Mouse (Mus musculus) midbrain, embryonic 14.5 days (tissue): Measurements from ENCODE around the gene Sds. TPM values are rescaled to one million over a fixed set of nuclear protein-coding genes. Genes with fewer than 3 reads are reported as not detected.

ENCODE experiments used
- ATAC-seq: fragments of 200-750 bp; cut with Nextera tagmentation; 2 replicates; pipeline ENCODE4 v1.8.0; 2017; ENCODE audit warnings: moderate number of reproducible peaks, moderate library complexity; ENCODE audit not compliant: low FRiP score, low TSS enrichment
- DNase-seq: peaks from one replicate; pipeline ENCODE4 v3.0.0-alpha.2; 2015
- H3K27ac ChIP-seq: fragments of 300-500 bp; sonication (generic); replicated peaks from 2 replicates; pipeline ENCODE4 v1.5.1; 2014; ENCODE audit warnings: mild to moderate bottlenecking, low read depth, low read length, moderate library complexity
- H3K27me3 ChIP-seq: fragments of 300-500 bp; sonication (generic); 2 replicates; pipeline ENCODE4 v1.6.1; 2014; ENCODE audit warnings: low read length, control low read depth, mixed read lengths; ENCODE audit not compliant: control insufficient read depth, insufficient read depth
- H3K36me3 ChIP-seq: fragments of 300-500 bp; sonication (generic); 2 replicates; pipeline ENCODE4 v1.6.1; 2014; ENCODE audit warnings: low read length, control low read depth; ENCODE audit not compliant: control insufficient read depth, insufficient read depth
- H3K4me1 ChIP-seq: fragments of 300-500 bp; sonication (generic); 2 replicates; pipeline ENCODE4 v1.6.1; 2014; ENCODE audit warnings: mild to moderate bottlenecking, antibody characterized with exemption, low read length, control low read depth; ENCODE audit not compliant: control insufficient read depth, insufficient read depth
- H3K4me2 ChIP-seq: fragments of 300-500 bp; sonication (generic); 2 replicates; pipeline ENCODE4 v1.6.1; 2014; ENCODE audit warnings: mild to moderate bottlenecking, low read length, moderate library complexity
- H3K4me3 ChIP-seq: fragments of 300-500 bp; sonication (generic); replicated peaks from 2 replicates; pipeline ENCODE4 v1.5.1; 2014; ENCODE audit warnings: low read depth, low read length
- H3K9ac ChIP-seq: fragments of 300-500 bp; sonication (generic); replicated peaks from 2 replicates; pipeline ENCODE4 v1.6.1; 2014; ENCODE audit warnings: mild to moderate bottlenecking, low read length, moderate library complexity
- H3K9me3 ChIP-seq: fragments of 300-500 bp; sonication (generic); 2 replicates; pipeline ENCODE4 v1.6.1; 2016; ENCODE audit warnings: low read length, control low read depth, mixed read lengths; ENCODE audit not compliant: control insufficient read depth
- WGBS: fragments of 180-500 bp; shearing (Covaris S2); extraction: QIAGEN DNeasy Blood & Tissue Kit; methylation state at CpG from one replicate; pipeline ENCODE4 v1.1.7; 2014; 5-methylcytosine and 5-hydroxymethylcytosine counted together
- polyA plus RNA-seq: library from polyadenylated mRNA; unstranded; fragments of >200 nt; fragmentation: Nextera tagmentation; extraction: Ambion mirVana; gene quantifications from 2 replicates; pipeline ENCODE4 v1.2.1, GENCODE M21; 2014

Gene Sds
- polyA plus RNA-seq, 1 experiment from 2014 or later = 0.55 TPM

- WGBS = 95% methylated on average over 2 of the region's 2 CpGs
- no peak overlapping the region for H3K4me2 ChIP-seq
- no peaks in the 10 kb centered on the region for H3K27me3 ChIP-seq
- no peak overlapping the region for H3K27ac ChIP-seq
- no peaks in the 10 kb centered on the region for H3K36me3 ChIP-seq
- no peaks in the 10 kb centered on the region for H3K9me3 ChIP-seq
- no peak overlapping the region for H3K4me3 ChIP-seq
- no peak for DNase-seq
- H3K9ac ChIP-seq = no peak overlapping the region
- ATAC-seq = no peak
- H3K4me1 ChIP-seq = no peaks in the 10 kb centered on the region
Measured at GRCm38 (mm10) chr5:120524736-120525135, 48.4 kb downstream of the Sds start.

- no peaks in the 10 kb centered on the region for H3K36me3 ChIP-seq
- no peak overlapping the region for H3K4me2 ChIP-seq
- no peak overlapping the region for H3K9ac ChIP-seq
- DNase-seq = no peak
- H3K4me1 ChIP-seq = no peaks in the 10 kb centered on the region
- no peak for ATAC-seq
- no peaks in the 10 kb centered on the region for H3K27me3 ChIP-seq
- WGBS = 42% methylated on average over 5 of the region's 5 CpGs
- no peaks in the 10 kb centered on the region for H3K9me3 ChIP-seq
- H3K4me3 ChIP-seq = no peak overlapping the region
- H3K27ac ChIP-seq = no peak overlapping the region
Measured at GRCm38 (mm10) chr5:120525737-120526136, 49.4 kb downstream of the Sds start.

GRCm38 (mm10) chr5:120526311-120526710 is 50.0 kb downstream of the Sds start:
- Histone ChIP-seq H3K27me3 (no peaks in the 10 kb centered on the region), H3K4me1 (no peaks in the 10 kb centered on the region), H3K4me3 (no peak overlapping the region), H3K4me2 (no peak overlapping the region), H3K9ac (no peak overlapping the region), H3K27ac (no peak overlapping the region), H3K36me3 (no peaks in the 10 kb centered on the region), H3K9me3 (no peaks in the 10 kb centered on the region)
- ATAC-seq (no peak), DNase-seq (no peak)
- WGBS = 86% methylated on average over 11 of the region's 11 CpGs

- WGBS = 93% methylated on average over 19 of the region's 20 CpGs
- H3K9ac ChIP-seq = no peak overlapping the region
- H3K4me2 ChIP-seq = no peak overlapping the region
- no peak for DNase-seq
- H3K4me3 ChIP-seq = no peak overlapping the region
- no peaks in the 10 kb centered on the region for H3K36me3 ChIP-seq
- no peaks in the 10 kb centered on the region for H3K27me3 ChIP-seq
- H3K9me3 ChIP-seq = no peaks in the 10 kb centered on the region
- H3K4me1 ChIP-seq = no peaks in the 10 kb centered on the region
- no peak for ATAC-seq
- no peak overlapping the region for H3K27ac ChIP-seq
Measured at GRCm38 (mm10) chr5:120527296-120527964, 51.1 kb downstream of the Sds start.

GRCm38 (mm10) chr5:120531631-120532030 is 55.3 kb downstream of the Sds start:
- 88% methylated on average over 8 of the region's 8 CpGs for WGBS
- H3K4me3 ChIP-seq = no peak overlapping the region
- no peaks in the 10 kb centered on the region for H3K36me3 ChIP-seq
- H3K9me3 ChIP-seq = no peaks in the 10 kb centered on the region
- no peak overlapping the region for H3K4me2 ChIP-seq
- DNase-seq (no peak), ATAC-seq (no peak)
- H3K27ac ChIP-seq = no peak overlapping the region
- no peaks in the 10 kb centered on the region for H3K27me3 ChIP-seq
- H3K9ac ChIP-seq = no peak overlapping the region
- 0 out of 2 replicates have a peak, but pooled peaks cover 5% of the 10 kb centered on the region for H3K4me1 ChIP-seq

Other genes starting within 250 kb of the Sds start
- 34.1 and 44.9 TPM in 2 replicates for gene Lhx5, start 44.8 kb upstream of the Sds start, polyA plus RNA-seq
- 6.0 TPM in 2 replicates for gene Sdsl, start 3.7 kb upstream of the Sds start, polyA plus RNA-seq
- gene Plbd2, start 27.1 kb downstream of the Sds start, polyA plus RNA-seq = 24.7 and 26.1 TPM in 2 replicates
- 0.85 and 1.5 TPM in 2 replicates for gene Slc8b1, start 34.6 kb downstream of the Sds start, polyA plus RNA-seq
- gene Tpcn1, start 112.1 kb downstream of the Sds start, polyA plus RNA-seq = 10.4 and 12.2 TPM in 2 replicates
- gene Iqcd, start 112.5 kb downstream of the Sds start, polyA plus RNA-seq = 1.4 and 1.7 TPM in 2 replicates
- 20.6 and 25.5 TPM in 2 replicates for gene Rita1, start 136.1 kb downstream of the Sds start, polyA plus RNA-seq
- gene Ddx54, start 136.2 kb downstream of the Sds start, polyA plus RNA-seq = 29.4 and 31.9 TPM in 2 replicates
- gene Cfap73, start 157.7 kb downstream of the Sds start, polyA plus RNA-seq = 0.32 TPM in 1 of 2 replicates, not detected in the other
- gene Rasal1, start 172.3 kb downstream of the Sds start, polyA plus RNA-seq = 0.84 and 1.3 TPM in 2 replicates
- 50.0 and 61.4 TPM in 2 replicates for gene Dtx1, start 235.4 kb downstream of the Sds start, polyA plus RNA-seq